ENCODE assay signal across 8 mouse cellular contexts in genomic region chr2:72475797-72476485, GRCm38 (mm10). TPM values are rescaled to one million over a fixed set of nuclear protein-coding genes. Genes with fewer than 3 reads are reported as not detected.
DNase-seq lines count a peak whose midpoint lies in the region; ATAC-seq lines count a peak whose summit lies in the region.

TSS of gene Cdca7 (plus strand) at chr2:72476159.

- peak within 1 kb of the TSS; percentile 54 for H3K4me2 ChIP-seq in lung, embryonic 16.5 days (ENCODE audit: low read depth, low read length)

- peak; percentile 86 for DNase-seq in MEL-GATA-1-ER (ENCODE audit: extremely low read depth, low read depth)
- DNase-seq in cerebellum, adult 8-10 months = peak; percentile 11
- peak; percentile 88 for DNase-seq in hindbrain, embryonic 10.5 days (ENCODE audit: low spot score)
- peak; percentile 25 for DNase-seq in layer of hippocampus, adult 9-10 months (ENCODE audit: low spot score)
- peak; percentile 67 for DNase-seq in ovary, adult 18-20 months (ENCODE audit: low spot score)
- DNase-seq in thymus, postnatal 0 days (ENCODE audit: low spot score) = peak; percentile 81

- peaks cover 55% of the 10 kb centered on the region for H3K4me1 ChIP-seq in hindbrain, embryonic 10.5 days (replicated peaks)
- peaks cover 25% of the 10 kb centered on the region for H3K4me1 ChIP-seq in lung, embryonic 16.5 days (replicated peaks; ENCODE audit: control insufficient read depth, insufficient read depth, low read length)

- WGBS in hindbrain, embryonic 10.5 days = under 1% methylated on average over 58 of the region's 58 CpGs
- WGBS in lung, embryonic 16.5 days = under 1% methylated on average over 56 of the region's 58 CpGs

- peaks cover 26% of the 10 kb centered on the region for H3K36me3 ChIP-seq in hindbrain, embryonic 10.5 days
- peaks cover 13% of the 10 kb centered on the region for H3K36me3 ChIP-seq in lung, embryonic 16.5 days (ENCODE audit: control insufficient read depth, insufficient read depth, low read length)

- peak within 1 kb of the TSS; percentile 99 for H3K27ac ChIP-seq in hindbrain, embryonic 10.5 days
- H3K27ac ChIP-seq in lung, embryonic 16.5 days (ENCODE audit: low read length) = peak within 1 kb of the TSS; percentile 92

- ATAC-seq in frontal cortex, adult (ENCODE audit: low TSS enrichment) = peak; percentile 72
- peak; percentile 93 for ATAC-seq in lung, embryonic 16.5 days (ENCODE audit: low read depth)

- peak within 1 kb of the TSS; percentile 88 for H3K4me3 ChIP-seq in hindbrain, embryonic 10.5 days
- H3K4me3 ChIP-seq in lung, embryonic 16.5 days (ENCODE audit: low read length) = peak within 1 kb of the TSS; percentile 79

- no peaks in the 10 kb centered on the region for H3K9me3 ChIP-seq in hindbrain, embryonic 10.5 days
- no peaks in the 10 kb centered on the region for H3K9me3 ChIP-seq in lung, embryonic 16.5 days (ENCODE audit: control insufficient read depth, low read length)

- peak within 1 kb of the TSS; percentile 86 for H3K9ac ChIP-seq in lung, embryonic 16.5 days (ENCODE audit: low read length)

- H3K27me3 ChIP-seq in hindbrain, embryonic 10.5 days (ENCODE audit: insufficient read depth, poor library complexity, severe bottlenecking) = peaks cover 23% of the 10 kb centered on the region
- no peaks in the 10 kb centered on the region for H3K27me3 ChIP-seq in lung, embryonic 16.5 days (ENCODE audit: control insufficient read depth, insufficient read depth, low read depth, low read length)

RNA-seq across cellular contexts. Expression of gene Cdca7, which starts in this region (rescaled TPM):
- 163 and 223 TPM in 2 replicates for polyA plus RNA-seq in hindbrain, embryonic 10.5 days (2016; fragmentation: Nextera tagmentation; extraction: Ambion mirVana)
- polyA plus RNA-seq in lung, embryonic 16.5 days (2015; fragmentation: Nextera tagmentation; extraction: Ambion mirVana) = 130 and 137 TPM in 2 replicates
- 361 and 379 TPM in 2 replicates for polyA plus RNA-seq in thymus, postnatal 0 days (2015; fragmentation: Nextera tagmentation; extraction: Ambion mirVana)

Comparison
In these comparisons a context has a peak if more than half of its experiments do, and no peak if none do; other contexts are left out.
1. Peak in every context shown above with its lines: DNase-seq, ATAC-seq, H3K4me3 ChIP-seq and H3K27ac ChIP-seq.
2. DNase-seq: peak in every context shown above with its lines; median percentile 88 in hindbrain, embryonic 10.5 days; 86 in MEL-GATA-1-ER; 81 in thymus, postnatal 0 days; 67 in ovary, adult 18-20 months; 25 in layer of hippocampus, adult 9-10 months; 11 in cerebellum, adult 8-10 months.